Mouse (Mus musculus): ENCODE data around the gene Dcdc2a.
A peak's percentile ranks its signal among the peaks of the same experiment; 100 is the strongest.

Dcdc2a gene

DNA sequence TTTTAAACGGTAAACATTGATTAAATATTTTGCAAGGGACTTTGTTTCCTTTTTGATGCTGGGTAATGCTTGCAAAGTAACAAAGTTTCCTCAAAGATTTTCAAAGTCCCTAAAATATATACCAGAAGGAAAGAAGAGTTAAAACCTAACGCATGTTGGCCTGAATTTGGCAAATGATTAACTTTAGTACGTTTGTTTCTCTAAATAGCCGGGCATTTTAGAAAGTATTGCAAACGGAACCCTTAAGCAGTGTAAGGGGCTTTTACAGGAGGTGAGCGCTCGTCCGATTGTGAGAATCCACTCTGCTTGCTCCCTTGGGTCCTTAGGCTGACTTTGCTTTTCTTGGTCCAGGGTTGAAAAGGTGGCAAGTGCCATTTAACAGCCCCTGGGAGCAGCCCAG lies 41.5 kb downstream of the Dcdc2a start:
- no peak for DNase-seq (ENCODE audit: low read depth, low spot score)

DNA sequence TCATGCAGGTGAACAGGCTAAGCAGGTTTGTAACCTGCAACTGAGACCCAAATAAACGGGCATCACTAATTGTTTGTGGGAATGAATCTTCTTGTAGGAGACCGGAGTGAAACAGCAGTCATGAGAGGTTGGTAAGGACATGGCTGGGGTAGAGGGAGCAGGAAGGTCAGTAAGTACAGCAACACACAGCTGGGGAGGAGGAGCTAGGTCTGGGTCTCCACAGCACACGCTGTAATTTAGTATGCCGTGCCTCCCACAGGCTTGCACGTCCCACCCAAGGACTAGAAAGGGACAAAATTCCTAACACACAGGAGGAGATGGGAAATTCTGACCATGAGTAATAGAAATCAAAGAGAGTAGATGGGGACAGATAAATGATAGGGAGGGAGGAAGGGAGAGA lies 42.8 kb downstream of the Dcdc2a start:
- no peak for DNase-seq (ENCODE audit: low read depth, low spot score)

DNA sequence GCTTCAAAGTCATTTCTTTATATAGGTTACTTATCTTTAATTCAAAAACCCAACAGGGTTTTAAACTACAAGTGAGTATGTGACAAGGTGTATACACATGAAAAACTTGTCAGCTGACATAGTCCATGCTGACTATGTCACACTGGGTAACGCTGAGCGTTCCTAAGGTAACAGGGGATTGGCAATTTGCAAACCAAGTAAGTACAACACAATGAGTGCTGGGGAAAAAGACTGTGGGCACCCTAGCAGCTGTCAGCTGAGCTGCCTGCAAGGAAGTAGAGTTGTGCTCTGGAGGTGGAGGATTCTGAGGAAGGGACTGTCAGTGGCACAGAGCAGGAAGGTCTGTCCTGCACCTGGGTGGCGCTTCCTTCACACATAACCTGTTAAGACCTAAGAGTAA lies 43.7 kb downstream of the Dcdc2a start:
- no peak for DNase-seq (ENCODE audit: low read depth, low spot score)

DNA sequence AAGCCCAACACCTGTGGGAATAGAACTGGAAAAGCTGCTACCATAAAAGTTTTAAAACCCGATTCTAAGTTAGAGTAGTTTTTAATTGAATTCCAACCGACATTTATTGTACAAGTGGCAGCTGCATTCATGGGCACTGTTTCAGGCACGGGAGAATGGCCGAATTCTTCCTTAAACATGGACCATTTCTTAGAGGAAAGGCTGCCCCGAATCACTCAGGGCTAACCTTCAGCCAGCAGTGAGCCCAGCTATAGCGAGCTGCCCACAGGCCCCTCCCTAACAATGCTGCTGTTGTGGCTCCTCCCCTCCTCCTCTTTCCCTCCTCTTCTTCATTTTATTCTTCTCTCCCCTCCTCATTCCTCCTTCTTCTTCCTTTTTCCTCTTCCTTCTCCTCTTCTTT lies 44.8 kb downstream of the Dcdc2a start:
- no peak for DNase-seq (ENCODE audit: low read depth, low spot score)

DNA sequence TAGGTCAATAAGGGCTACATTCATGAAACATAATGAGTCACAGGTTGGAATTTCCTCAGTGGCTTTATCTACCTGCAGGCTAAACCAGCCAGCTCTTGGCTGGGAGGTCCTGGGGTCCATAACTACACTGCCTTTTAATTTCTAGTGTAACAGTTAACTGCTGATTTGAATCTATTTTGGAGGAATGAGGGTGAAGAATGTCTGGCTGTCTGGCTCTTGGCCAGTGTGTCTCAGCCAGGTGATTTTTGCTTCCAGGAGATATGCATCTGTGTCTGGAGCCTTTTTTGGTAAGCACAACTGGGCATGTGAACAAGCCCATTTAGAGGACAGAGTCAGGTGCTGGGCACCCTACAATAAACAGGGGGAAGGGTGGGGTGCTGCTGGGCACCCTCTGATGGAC lies 49.9 kb downstream of the Dcdc2a start:
- no peak for DNase-seq (ENCODE audit: low read depth, low spot score)

DNA sequence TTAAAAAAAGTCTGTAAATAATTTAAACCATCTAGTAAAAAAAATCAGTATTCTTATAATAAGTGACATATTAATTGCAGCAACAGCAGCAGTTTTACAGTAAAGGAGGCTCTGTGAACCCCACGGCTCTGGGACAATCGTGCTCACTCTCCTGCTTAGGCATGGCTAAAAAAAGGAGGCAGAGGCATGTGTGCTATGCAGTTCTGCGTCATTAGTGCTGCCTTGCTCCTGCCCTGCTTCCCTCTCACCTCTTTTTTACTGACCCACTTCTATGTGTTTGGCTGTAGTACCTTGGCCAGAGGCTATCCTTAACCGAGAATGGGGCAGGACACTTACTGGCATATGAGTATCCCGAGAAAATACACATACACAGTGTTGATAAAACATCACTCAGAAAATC lies 50.9 kb downstream of the Dcdc2a start:
- DNase-seq (ENCODE audit: low read depth, low spot score) = no peak

DNA sequence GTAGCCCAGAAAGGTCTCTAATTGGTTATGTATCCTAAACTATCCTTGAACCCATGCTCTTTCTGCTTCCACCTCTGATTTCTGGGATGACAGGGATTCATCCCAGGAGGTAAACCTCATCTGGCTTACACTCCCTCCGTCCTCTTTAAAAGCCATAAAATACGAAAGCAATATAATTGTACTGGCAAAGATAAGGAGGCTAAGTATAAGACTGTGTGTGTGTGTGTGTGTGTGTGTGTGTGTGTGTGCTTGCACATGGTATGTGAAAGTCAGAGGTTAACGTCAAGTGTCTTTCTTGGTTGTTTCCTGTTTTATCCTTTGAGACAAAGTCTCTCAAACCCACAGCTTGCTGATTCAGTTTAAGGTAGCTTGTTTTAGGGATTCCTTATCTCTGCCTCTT lies 52.5 kb downstream of the Dcdc2a start:
- DNase-seq (ENCODE audit: low read depth, low spot score) = no peak

DNA sequence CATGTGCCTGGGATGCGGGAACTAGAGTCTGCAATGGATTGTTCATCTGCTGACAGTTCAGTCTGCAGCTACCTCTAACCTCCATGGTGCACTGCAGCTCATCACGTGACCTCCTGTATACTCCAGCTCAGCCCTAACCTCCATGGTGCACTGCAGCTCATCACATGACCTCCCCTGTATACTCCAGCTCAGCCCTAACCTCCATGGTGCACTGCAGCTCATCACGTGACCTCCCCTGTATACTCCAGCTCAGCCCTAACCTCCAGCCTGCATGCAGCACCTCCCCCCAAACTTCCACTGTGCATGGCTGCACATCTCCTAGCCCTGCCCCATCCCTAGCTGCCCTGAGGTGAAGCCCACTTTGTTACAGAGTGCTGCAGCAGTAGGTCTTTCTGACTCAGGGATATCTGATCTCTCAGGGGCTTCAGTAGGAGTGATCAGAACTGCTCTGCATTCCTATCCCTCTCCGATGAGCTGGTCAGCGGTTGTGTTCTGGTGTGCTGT lies 54.8 kb downstream of the Dcdc2a start:
- no peak for DNase-seq (ENCODE audit: low read depth, low spot score)

DNA sequence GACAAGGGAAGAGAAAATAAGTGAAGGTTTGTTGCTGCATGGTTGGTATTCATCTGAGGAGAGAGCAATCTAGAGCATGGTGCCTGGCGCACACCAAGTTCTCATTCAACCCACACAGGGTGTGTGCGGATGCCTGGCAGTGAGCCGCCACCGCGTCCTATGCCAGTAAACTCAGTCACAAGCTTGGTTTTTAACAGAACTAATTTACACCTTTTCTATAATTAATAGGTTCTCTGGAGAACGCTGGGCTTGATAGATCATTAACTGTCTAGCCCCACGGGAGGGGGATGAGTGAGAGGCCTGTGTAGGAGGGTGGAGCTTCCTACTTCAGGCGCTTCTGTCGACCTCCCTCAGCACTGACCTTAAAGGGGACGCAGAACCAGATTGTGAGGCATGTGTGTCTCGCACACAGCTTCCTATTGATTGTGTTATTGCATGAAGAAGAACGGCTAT lies 59.7 kb downstream of the Dcdc2a start:
- no peak for DNase-seq (ENCODE audit: low read depth, low spot score)

DNA sequence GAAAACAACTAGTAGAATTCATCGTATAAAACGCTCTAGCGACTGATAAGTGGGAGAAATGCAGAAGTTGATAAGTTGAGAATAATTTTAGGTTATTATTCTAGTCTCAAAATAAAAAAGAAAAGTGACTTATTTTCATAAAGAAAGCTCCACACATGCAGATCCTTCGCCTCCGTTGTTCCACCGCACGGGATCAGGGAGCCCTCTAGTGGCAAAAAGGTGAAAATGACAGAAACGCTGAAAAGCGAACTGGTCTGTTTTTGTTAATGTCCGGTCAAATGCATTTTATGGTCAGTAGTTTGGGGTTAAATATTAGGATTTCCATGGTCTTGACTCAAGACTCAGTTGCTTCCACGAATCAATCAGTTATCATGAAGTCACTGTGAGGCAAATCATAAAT lies 60.2 kb downstream of the Dcdc2a start:
- DNase-seq (ENCODE audit: low read depth, low spot score) = peak; percentile 26

DNA sequence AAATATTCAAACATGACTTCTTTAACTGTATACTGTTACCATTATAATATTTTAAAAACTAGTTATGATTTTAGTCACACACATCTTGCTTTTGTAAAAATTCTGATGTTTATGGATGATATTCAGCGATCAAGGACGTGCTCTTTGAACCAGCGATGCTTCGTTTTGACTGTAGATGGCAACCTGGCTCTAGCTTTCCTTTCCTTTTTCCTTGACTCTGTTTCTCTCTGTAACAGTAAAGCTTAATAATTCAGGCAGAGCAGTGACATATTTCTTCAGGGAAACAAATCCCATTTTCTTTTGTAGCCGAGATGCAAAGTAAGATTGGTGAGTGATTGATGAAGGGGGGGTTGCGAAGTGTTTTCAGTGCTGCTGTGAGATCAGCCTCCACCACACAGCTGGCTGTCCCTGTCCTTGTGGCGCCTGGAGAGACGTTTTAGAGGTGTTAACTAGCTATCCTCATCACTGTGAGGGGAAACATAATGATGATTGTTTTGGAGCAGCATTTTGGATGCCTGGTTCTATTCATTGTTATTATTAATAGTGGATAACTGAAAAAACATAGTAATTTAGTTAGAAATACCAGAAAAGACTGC lies 67.0 kb downstream of the Dcdc2a start:
- DNase-seq (ENCODE audit: low read depth, low spot score) = no peak

DNA sequence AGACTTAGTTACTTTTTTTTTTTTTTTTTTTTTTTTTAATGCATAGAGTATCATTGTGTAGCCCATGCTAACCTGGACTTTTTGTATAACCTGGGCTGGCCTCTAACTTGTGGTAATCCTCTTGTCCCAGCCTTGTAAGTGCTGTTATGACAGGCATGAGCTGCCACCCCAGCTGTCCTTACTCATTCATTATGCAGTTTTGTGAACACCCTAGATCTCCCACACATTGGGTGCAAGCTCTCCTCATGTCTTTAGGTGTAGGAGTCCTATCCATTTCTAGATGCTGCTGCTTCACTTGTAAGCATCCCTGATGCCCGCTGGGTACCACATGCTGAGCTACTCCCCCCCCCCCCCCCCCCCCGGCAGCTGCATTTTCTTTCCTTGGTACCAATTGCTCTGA lies 71.4 kb downstream of the Dcdc2a start:
- no peak for DNase-seq (ENCODE audit: low read depth, low spot score)

DNA sequence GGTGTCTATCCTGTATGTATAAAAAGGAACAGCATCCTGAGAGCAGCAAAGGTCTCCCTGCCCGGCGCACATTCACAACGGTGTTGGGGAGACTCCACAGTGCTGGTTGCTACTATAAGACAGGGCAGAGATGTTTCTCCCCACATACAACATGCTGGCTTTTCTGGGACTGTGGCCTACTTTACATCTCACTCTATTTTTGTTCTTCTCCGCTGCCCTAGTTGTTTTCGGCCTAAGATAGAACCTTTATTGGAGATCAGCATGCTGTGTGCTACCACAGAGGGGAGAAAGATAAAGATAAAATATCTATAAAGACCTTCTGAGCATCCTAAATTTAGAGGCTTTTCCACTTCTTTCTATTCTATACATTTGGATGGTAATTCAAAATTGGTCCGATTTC lies 72.0 kb downstream of the Dcdc2a start:
- DNase-seq (ENCODE audit: low read depth, low spot score) = no peak

DNA sequence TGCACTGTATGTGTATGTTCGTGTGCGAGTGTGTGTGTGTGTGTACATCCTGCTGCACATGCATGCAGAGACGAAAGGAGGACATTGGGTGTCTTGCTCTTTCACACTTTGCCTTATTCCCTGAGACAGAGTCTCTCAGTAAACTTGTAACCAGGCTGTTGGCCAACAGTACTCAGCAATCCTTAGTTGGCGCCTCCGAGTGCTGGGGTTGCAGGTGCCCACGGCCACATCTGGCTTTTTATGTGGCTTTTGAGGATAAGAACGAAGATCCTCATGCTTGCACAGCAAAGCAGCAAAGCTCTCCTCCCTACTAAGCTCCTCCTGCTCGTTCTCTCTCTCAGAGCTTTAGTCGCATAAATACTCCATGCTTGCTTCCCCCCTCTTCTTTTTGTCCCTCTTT lies 73.0 kb downstream of the Dcdc2a start:
- DNase-seq (ENCODE audit: low read depth, low spot score) = no peak

DNA sequence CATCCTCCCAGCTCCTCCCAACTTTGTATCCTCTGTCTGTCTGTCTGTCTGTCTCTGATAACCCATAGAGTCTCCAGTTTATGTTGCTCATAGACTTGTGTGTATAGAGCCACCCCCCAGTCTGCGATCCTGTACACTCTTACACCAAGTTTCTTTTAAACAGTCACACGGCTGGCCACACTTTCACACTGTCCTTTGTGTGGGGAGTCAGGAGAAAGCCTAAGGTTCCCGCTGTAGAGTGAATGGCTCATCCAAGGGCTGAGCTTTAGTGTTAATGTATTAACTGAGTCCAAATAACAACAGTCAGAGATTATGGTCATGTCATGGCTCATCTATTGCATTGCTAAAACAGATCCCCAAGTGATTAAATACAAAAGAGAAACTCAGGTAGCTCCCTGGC lies 87.3 kb downstream of the Dcdc2a start:
- no peak for DNase-seq (ENCODE audit: low read depth, low spot score)

DNA sequence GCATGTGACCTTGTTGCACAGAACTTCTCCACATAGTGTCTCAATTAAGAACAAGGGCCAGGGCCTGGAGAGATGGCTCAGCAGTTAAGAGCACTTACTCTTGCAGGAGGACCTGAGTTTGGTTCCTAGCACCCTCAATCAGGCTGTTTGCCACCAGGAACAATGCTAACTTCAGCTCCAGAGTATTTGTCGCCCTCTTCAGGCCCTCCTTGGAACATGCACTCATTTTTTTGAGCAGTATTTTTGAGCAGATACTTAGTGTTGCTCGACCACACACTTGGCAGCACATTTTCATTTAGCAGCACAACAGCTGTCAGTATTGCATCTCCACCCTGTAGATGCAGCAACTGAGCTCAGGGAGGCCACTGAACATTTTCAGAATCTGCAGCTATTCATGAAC lies 88.3 kb downstream of the Dcdc2a start:
- no peak for DNase-seq (ENCODE audit: low read depth, low spot score)

DNA sequence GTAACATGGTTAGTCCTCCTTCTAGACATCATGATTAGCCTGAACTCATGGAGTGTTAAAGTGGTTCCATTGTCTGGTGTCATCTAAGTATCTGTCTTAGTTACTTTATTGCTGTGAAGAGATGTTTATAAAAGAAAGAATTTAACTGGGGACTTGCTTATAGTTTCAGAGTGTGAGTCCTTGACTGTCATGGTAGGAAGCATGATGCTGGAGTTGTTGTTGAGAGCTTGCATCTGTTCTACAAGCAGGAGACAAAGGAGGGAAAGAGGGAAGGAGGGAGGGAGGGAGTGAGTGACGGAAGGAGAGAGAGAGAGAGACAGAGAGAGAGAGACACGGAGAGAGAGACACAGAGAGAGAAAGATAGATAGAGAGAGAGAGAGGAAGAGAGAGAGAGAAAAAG lies 90.4 kb downstream of the Dcdc2a start:
- no peak for DNase-seq (ENCODE audit: low read depth, low spot score)

DNA sequence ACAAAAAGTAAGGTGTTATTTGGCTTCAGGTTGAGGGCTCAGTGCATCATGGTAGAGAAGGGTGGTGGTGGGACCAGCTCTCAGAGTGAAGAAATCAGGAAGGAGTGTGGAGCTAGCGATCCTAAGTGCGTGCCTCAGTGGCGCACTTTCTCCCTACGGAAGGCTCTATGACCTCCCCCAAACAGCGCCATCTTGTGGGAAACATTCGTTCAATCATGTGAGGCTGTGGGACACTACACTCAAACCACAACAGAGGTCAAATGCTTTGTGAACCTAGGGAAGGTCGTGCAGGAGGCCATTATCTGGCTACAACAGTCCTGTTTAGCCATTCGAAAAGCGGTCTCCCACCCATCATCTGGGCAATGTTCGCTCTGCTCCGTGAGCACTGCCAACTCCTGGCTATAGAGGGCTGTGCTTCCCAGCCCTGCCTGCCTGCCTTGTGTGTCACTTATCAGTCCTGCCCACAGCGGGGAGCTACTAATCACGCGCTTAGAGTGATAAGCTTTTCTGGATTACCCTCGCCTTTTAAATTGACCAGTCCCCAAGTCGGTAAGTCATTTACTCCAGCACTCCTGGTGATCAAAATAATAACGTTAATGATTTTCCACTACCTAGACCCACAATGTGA lies 94.5 kb downstream of the Dcdc2a start:
- no peak for DNase-seq (ENCODE audit: low read depth, low spot score)

DNA sequence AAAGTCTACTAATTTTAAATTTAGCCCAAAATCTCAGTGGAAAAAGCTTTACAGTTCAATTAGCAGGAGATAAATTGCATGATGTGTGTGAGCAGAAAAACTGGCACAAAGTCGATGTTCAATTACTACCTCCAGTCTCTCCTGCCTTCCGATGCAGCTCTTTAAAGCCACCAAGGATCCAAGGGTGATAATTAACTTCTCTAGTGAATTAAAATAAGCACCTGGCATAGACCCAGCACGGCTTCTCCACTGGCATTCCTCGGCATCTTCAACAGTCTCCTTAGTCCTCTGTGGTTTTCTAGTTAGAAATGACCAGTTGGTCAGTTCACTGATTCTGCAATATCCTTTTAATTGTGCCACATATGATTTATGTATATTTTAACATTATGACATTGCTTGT lies 95.1 kb downstream of the Dcdc2a start:
- DNase-seq (ENCODE audit: low read depth, low spot score) = no peak

DNA sequence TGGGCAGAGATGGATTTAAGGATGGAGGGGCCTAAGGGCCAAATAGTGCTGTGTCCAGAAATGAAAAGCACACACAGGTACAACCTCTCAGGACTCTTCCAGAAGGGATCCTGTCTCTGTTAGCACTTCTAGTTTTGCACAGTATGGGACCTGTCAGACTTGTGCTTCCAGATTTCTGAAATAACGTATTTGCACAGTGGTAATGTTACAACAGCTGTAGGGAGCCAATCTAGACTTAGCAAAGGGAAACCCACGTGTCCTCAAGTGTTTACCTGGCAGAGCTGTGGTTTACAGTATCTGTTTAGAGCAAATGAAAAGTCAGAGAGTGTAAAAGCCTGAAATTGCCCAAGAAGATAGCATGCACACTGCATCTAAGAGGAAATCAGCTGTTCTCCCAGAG lies 104.1 kb downstream of the Dcdc2a start:
- DNase-seq (ENCODE audit: low read depth, low spot score) = no peak

DNA sequence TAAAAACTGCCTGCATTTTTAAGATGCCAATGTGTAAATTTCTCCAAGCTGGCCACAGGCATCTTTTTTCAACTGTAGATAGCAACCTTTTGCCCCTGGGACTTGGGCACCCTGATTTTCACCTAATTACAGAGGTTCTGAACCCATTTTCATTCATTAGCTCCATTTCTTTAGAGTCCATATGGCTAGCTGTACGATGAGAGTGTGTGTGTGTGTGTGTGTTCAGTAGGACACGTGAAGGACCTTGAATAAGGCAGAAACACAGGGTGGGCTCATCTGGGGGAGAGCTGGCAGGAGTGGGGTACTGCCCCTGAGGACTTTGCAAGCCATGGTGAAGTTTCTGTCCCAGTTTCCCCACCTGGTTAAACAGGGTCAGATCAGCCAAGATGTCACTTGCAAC lies 105.0 kb downstream of the Dcdc2a start:
- no peak for DNase-seq (ENCODE audit: low read depth, low spot score)

DNA sequence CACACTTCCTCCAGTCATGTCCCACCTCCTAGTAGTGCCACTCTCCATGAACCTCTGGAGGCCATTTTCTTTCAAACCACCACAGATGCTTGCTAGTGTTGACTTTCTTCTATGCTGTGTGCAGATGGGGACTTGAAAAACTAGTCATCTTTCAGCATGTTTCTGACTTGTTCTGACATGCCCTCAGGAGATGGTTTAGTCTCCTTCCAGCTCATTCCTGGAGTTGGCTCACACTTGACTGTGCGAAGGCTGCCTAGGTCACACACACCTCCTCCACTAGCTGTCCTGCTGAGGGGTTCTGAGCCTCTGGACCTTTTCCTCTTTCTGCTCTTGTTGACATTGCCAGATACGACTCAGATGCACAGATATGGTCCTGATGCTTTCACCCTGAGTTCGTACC lies 106.8 kb downstream of the Dcdc2a start:
- no peak for DNase-seq (ENCODE audit: low read depth, low spot score)

DNA sequence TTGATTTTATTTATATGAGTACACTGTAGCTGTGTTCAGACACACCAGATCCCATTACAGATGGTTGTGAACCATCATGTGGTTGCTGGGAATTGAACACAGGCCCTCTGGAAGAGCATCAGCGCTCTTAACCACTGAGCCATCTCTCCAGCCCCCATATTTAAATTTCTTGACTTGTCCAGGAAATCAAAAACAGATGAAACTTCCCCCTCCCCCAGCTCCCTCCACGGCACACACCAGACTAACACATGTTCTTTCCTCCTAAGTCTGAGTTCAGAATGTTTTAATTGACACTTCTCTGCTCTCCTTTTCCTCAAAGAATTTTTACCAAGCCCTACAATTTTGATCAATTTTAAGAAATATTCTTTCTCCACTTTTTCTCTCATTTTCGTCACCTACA lies 113.1 kb downstream of the Dcdc2a start:
- no peak for DNase-seq (ENCODE audit: low read depth, low spot score)

DNA sequence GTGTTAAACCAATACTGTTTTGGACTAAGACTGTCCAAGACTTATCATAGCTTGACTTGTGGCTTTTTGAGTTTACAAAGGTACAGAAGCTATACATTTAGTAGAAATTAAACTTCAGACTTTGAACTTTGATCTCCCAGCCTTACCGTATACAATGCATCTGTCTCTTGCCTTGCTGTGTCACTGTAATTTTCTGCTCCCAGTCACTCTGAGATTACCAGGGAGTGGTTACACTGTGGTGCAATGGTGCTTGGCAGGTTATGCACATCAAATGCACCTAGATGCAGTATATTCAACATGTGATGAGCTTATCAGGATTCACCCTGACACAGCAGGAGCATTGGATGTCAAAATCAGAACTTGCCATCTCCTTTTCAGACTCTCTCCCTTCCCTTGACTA lies 122.0 kb downstream of the Dcdc2a start:
- no peak for DNase-seq (ENCODE audit: low read depth, low spot score)

Measured in retina, adult 2 months (tissue).